Mouse (Mus musculus): ENCODE data around the gene Hivep3.

- TF ChIP-seq CTCF (conservative IDR thresholded peaks at IDR 0.05; ENCODE audit: low read length) (no peak), POU5F1 (IDR thresholded peaks at IDR 0.05; ENCODE audit: borderline replicate concordance, low read length) (no peak), NANOG (IDR thresholded peaks at IDR 0.05; ENCODE audit: borderline replicate concordance, low read length) (no peak)
These were observed 434.2 kb downstream of the Hivep3 start for GRCm38 (mm10) chr4:120167778-120168177.
